Mouse (Mus musculus): ENCODE data around the gene Ftl1. TPM values are rescaled to one million over a fixed set of nuclear protein-coding genes. Genes with fewer than 3 reads are reported as not detected.
"Not testable (repeated sequence)": the region's sequence is repeated elsewhere in the genome, so short reads cannot be mapped to it uniquely, and the experiment has no call there.

Gene Ftl1
- polyA plus RNA-seq, 1 experiment from 2014 or later, result 4,654 TPM

DNA sequence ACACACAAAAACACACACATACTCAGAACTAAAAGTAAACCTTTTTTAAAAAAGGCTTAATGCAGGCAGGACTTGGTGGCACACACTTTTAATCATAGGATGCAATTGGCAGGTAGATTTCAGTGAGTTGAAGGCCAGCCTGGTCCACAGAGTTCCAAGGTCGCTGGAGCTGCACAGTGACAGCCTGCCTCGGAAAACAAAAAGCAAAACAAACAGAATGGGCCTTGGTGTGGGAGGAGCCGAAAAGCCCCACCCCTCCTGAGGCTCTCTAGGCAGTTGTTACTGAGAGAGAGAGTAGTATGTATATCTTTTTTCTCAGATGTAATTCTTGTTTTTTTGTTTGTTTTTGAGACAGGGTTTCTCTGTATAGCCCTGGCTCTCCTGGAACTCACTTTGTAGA is 31.6 kb upstream of the Ftl1 start:
- Histone ChIP-seq H3K4me2 (ENCODE audit: low read length) (0 out of 2 replicates have a peak overlapping the region, but pooled peaks have one; percentile 6), H3K4me1 (replicated peaks; ENCODE audit: control insufficient read depth, insufficient read depth, low read length) (peaks cover 15% of the 10 kb centered on the region), H3K36me3 (ENCODE audit: control insufficient read depth, insufficient read depth, low read length) (peaks cover 40% of the 10 kb centered on the region), H3K27ac (ENCODE audit: low read depth) (peak overlapping the region; percentile 27; the same call in 1 of the 2 replicates), H3K9me3 (ENCODE audit: control insufficient read depth, low read length) (no peaks in the 10 kb centered on the region), H3K4me3 (ENCODE audit: low read depth, low read length) (no peak overlapping the region), H3K27me3 (replicated peaks; ENCODE audit: control insufficient read depth, insufficient read depth, low read length) (no peaks in the 10 kb centered on the region), H3K9ac (ENCODE audit: low read length) (no peak overlapping the region)
- no peak for ATAC-seq (replicated peaks; ENCODE audit: low FRiP score, low TSS enrichment, low read depth)
- 24% methylated on average over 3 of the region's 3 CpGs for WGBS
- no peak for DNase-seq (ENCODE audit: low spot score)

DNA sequence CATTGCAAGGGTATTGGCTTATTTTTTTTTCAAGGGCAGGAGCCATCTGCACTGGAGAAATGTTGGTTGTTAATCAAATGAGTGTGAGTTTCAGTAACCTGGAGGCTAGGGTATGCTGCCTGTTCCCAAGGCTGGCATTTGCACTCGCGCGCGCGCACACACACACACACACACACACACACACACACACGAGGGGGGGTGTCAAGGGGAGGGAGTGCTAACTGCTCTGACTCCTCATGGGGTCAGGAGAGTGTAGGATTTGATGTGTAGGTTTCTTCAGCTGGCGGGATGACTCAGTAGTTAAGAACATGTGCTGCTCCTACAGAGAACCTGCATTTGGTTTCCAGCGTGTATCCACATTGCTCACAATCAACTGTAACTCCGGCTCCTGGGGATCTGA is 31.1 kb upstream of the Ftl1 start:
- WGBS, result 19% methylated on average over 9 of the region's 9 CpGs
- ATAC-seq (replicated peaks; ENCODE audit: low FRiP score, low TSS enrichment, low read depth), result no peak
- H3K4me3 ChIP-seq (ENCODE audit: low read depth, low read length), result no peak overlapping the region
- no peak for DNase-seq (ENCODE audit: low spot score)
- H3K9me3 ChIP-seq (ENCODE audit: control insufficient read depth, low read length), result no peaks in the 10 kb centered on the region
- H3K9ac ChIP-seq (ENCODE audit: low read length), result no peak overlapping the region
- 0 out of 2 replicates have a peak overlapping the region, but pooled peaks have one; percentile 6 for H3K4me2 ChIP-seq (ENCODE audit: low read length)
- no peaks in the 10 kb centered on the region for H3K27me3 ChIP-seq (replicated peaks; ENCODE audit: control insufficient read depth, insufficient read depth, low read length)
- H3K4me1 ChIP-seq (replicated peaks; ENCODE audit: control insufficient read depth, insufficient read depth, low read length), result peaks cover 15% of the 10 kb centered on the region
- H3K36me3 ChIP-seq (ENCODE audit: control insufficient read depth, insufficient read depth, low read length), result peaks cover 35% of the 10 kb centered on the region
- H3K27ac ChIP-seq (ENCODE audit: low read depth), result peak overlapping the region; percentile 27; the same call in 1 of the 2 replicates

DNA sequence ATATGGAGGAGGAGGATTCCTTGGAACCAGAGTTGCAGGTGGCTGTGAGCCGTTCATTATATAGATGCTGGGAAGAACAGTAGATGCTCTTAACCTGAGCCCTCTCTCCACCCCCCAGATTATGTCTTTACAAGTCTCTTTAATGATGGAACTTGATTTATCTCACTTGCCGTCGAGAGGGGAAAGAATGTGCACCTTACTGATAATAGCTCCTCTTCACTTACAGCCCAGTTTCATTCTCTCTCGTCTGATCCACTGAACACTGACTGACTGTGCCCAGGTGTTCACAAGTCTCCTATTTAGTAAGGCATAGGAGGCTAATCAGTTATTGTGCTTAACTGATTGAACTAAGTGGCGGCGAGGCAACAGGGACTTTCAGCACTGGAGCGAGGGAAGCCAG is 29.9 kb upstream of the Ftl1 start:
- Histone ChIP-seq H3K4me1 (replicated peaks; ENCODE audit: control insufficient read depth, insufficient read depth, low read length) (peaks cover 15% of the 10 kb centered on the region), H3K4me3 (ENCODE audit: low read depth, low read length) (no peak overlapping the region), H3K4me2 (ENCODE audit: low read length) (no peak overlapping the region), H3K9ac (ENCODE audit: low read length) (no peak overlapping the region), H3K27me3 (replicated peaks; ENCODE audit: control insufficient read depth, insufficient read depth, low read length) (no peaks in the 10 kb centered on the region), H3K9me3 (ENCODE audit: control insufficient read depth, low read length) (no peaks in the 10 kb centered on the region), H3K36me3 (ENCODE audit: control insufficient read depth, insufficient read depth, low read length) (peaks cover 23% of the 10 kb centered on the region), H3K27ac (ENCODE audit: low read depth) (no peak overlapping the region)
- DNase-seq (ENCODE audit: low spot score) (no peak), ATAC-seq (replicated peaks; ENCODE audit: low FRiP score, low TSS enrichment, low read depth) (no peak)
- 76% methylated on average over 7 of the region's 7 CpGs for WGBS

DNA sequence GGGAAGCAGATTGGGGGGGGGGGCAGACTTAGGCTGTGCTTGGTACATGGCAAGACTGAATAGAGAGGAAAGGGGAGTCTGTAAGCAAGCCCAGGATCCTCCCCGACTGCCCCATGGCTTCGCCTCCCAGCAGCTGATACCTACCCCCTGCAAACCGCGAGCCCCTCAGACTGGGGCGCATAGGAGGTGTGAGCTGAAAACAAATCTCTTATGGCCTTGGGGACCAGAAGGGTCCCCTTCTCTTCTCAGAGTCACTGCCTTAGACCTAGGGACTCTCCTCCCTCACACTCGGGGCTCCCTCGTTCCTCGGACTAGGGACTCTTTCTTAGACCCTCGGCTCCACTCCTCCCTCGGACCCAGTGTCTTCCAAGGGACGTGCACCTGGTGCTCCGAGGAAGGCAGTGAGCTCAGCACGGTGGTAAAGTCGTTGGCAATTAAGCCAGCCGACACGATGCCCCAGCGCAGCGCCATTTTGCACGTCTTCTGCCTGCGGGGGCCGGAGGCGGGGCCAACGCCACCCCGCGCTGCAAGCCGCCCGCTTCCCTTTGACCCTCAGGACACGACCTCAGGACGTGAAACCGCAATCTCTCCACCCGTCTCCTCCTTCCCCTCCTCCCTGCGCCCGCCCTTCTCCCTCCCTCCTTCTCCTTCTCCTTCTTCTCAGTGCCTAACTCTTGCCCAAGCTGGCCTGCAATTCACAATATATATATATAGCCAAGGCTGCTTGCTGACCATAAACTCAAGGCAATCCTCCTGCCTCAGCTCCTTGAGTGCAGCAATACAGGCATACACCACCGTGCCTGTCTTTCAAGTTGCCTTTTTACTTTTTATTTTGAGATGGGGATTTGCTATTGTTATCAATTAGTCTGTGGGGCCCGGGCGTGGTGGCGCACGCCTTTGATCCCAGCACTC is 28.9 kb upstream of the Ftl1 start, which contains the start of gene Dhdh:
Gene Dhdh, minus strand, starts transcription at position 513 of the 912 bp plus-strand sequence.
- 10% methylated on average over 38 of the region's 38 CpGs for WGBS
- ATAC-seq (replicated peaks; ENCODE audit: low FRiP score, low TSS enrichment, low read depth) (peak; percentile 58), DNase-seq (ENCODE audit: low spot score) (peak; percentile 71)
- Histone ChIP-seq H3K9me3 (ENCODE audit: control insufficient read depth, low read length) (no peaks in the 10 kb centered on the region), H3K27me3 (replicated peaks; ENCODE audit: control insufficient read depth, insufficient read depth, low read length) (no peaks in the 10 kb centered on the region), H3K4me3 (ENCODE audit: low read depth, low read length) (peak within 1 kb of the TSS; percentile 47), H3K27ac (ENCODE audit: low read depth) (peak within 1 kb of the TSS; percentile 49), H3K4me2 (ENCODE audit: low read length) (peak within 1 kb of the TSS; percentile 57), H3K9ac (ENCODE audit: low read length) (peak within 1 kb of the TSS; percentile 58), H3K36me3 (ENCODE audit: control insufficient read depth, insufficient read depth, low read length) (peaks cover 13% of the 10 kb centered on the region), H3K4me1 (replicated peaks; ENCODE audit: control insufficient read depth, insufficient read depth, low read length) (peaks cover 15% of the 10 kb centered on the region)

DNA sequence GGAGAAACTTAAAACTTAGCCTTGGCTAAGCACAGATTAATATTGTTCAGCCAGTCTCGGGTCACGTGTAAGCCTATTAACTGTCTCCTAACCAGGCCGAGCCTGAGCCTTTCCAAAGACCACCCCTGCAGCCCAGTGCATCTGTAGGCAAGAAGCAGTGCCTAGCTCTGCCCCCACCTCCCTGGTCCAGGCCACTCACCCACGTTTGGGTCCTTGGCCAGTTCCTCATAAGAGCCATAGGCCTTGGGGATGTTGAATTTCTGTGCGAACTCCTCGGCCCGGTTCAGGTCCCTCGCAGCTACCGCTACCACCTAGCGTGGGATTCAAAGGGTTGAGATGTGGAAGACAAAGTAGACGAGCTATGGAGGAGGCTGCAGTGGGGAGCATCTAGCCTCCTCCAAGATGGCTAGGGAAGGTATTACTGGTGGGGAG is 28.2 kb upstream of the Ftl1 start:
- Histone ChIP-seq H3K4me2 (ENCODE audit: low read length) (peak overlapping the region; percentile 57), H3K4me3 (ENCODE audit: low read depth, low read length) (peak overlapping the region; percentile 47), H3K9ac (ENCODE audit: low read length) (peak overlapping the region; percentile 58; the same call in 1 of the 2 replicates), H3K27me3 (replicated peaks; ENCODE audit: control insufficient read depth, insufficient read depth, low read length) (no peaks in the 10 kb centered on the region), H3K9me3 (ENCODE audit: control insufficient read depth, low read length) (no peaks in the 10 kb centered on the region), H3K4me1 (replicated peaks; ENCODE audit: control insufficient read depth, insufficient read depth, low read length) (peaks cover 15% of the 10 kb centered on the region), H3K27ac (ENCODE audit: low read depth) (peak overlapping the region; percentile 49), H3K36me3 (ENCODE audit: control insufficient read depth, insufficient read depth, low read length) (peaks cover 6% of the 10 kb centered on the region; the same call in 1 of the 2 replicates)
- WGBS, result 29% methylated on average over 11 of the region's 11 CpGs
- peak; percentile 68 for DNase-seq (ENCODE audit: low spot score)
- ATAC-seq (replicated peaks; ENCODE audit: low FRiP score, low TSS enrichment, low read depth), result peak; percentile 5; the same call in 1 of the 2 replicates

DNA sequence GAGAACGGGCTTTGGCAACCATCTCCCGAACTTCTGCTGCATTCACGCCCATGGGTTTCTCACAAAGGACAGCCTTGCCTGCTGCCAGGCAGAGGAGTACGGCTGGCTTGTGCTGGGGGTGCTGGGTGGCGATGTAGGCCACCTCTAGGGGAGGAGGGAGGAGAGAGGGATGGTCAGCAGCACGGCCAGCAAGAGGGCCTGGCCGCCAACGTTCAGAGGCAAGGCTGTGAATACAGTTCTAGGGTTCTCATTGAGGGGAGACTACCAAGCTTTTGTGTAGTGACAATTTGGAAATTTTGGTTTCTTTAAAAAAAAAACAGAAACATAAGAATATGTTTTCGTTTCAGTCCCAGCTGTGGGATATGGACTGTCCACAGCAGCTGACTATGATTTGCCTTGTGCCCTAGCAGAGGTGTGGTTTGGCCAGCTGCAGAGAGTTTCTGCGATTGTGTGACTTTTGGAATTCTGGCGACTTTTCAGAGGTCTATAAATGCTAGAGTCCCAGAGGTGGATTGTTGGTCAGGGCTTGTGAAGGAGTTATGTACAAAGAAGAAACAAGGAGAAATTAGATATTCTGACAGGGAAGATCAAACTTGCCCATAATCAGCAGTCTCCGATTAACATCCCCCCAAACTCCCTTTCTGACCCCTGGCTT is 27.2 kb upstream of the Ftl1 start, which contains the start of gene Gm45808:
Gene Gm45808, minus strand, starts transcription at position 51 of the 655 bp plus-strand sequence.
- Histone ChIP-seq H3K27ac (ENCODE audit: low read depth) (peak within 1 kb of the TSS; percentile 49; the same call in 1 of the 2 replicates), H3K4me1 (replicated peaks; ENCODE audit: control insufficient read depth, insufficient read depth, low read length) (peaks cover 15% of the 10 kb centered on the region), H3K36me3 (ENCODE audit: control insufficient read depth, insufficient read depth, low read length) (no peaks in the 10 kb centered on the region), H3K27me3 (replicated peaks; ENCODE audit: control insufficient read depth, insufficient read depth, low read length) (no peaks in the 10 kb centered on the region), H3K4me2 (ENCODE audit: low read length) (no peak within 1 kb of the TSS), H3K4me3 (ENCODE audit: low read depth, low read length) (no peak within 1 kb of the TSS), H3K9ac (ENCODE audit: low read length) (no peak within 1 kb of the TSS), H3K9me3 (ENCODE audit: control insufficient read depth, low read length) (no peaks in the 10 kb centered on the region)
- WGBS, result 83% methylated on average over 12 of the region's 12 CpGs
- no peak for DNase-seq (ENCODE audit: low spot score)
- no peak for ATAC-seq (replicated peaks; ENCODE audit: low FRiP score, low TSS enrichment, low read depth)

DNA sequence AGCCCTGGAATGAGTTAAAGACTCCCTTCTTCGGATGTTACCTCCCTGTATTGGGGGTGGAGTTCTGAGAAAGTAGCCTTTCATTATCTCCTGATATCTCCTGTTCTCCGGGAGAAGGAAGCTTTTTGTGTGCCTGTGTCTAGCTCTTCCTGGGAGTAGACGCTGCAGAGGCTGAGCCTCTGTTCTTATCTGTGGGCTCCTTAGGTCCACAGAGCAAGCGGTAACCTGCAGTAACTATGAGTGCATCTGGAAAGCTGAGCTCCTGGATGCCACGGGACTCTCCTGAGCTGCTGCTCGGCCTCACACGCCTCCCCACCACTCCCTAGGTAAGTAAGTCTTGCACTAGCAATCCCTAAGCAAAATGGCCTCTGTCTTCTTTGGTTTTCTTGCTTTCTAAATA is 26.5 kb upstream of the Ftl1 start:
- DNase-seq (ENCODE audit: low spot score) (no peak), ATAC-seq (replicated peaks; ENCODE audit: low FRiP score, low TSS enrichment, low read depth) (no peak)
- Histone ChIP-seq H3K4me3 (ENCODE audit: low read depth, low read length) (no peak overlapping the region), H3K4me2 (ENCODE audit: low read length) (no peak overlapping the region), H3K36me3 (ENCODE audit: control insufficient read depth, insufficient read depth, low read length) (no peaks in the 10 kb centered on the region), H3K27me3 (replicated peaks; ENCODE audit: control insufficient read depth, insufficient read depth, low read length) (no peaks in the 10 kb centered on the region), H3K9ac (ENCODE audit: low read length) (no peak overlapping the region), H3K27ac (ENCODE audit: low read depth) (no peak overlapping the region), H3K4me1 (replicated peaks; ENCODE audit: control insufficient read depth, insufficient read depth, low read length) (peaks cover 13% of the 10 kb centered on the region), H3K9me3 (ENCODE audit: control insufficient read depth, low read length) (no peaks in the 10 kb centered on the region)
- 62% methylated on average over 7 of the region's 7 CpGs for whole genome bisulfite sequencing

DNA sequence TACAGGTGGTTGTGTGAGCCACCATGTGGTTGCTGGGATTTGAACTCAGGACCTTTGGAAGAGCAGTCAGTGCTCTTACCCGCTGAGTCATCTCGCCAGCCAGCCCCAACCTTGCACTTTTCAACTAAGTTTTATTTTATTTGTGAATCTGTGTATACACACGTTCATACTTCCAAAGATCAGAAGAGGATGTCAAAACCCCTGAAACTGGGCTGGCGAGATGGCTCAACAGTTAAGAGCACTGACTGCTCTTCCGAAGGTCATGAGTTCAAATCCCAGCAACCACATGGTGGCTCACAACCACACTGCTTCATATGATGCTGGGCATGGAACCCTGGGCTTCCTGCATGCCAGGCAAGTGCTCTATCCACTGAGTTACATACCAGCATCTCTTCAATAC is 25.3 kb upstream of the Ftl1 start:
- not testable (repeated sequence) for H3K4me1 ChIP-seq (replicated peaks; ENCODE audit: control insufficient read depth, insufficient read depth, low read length); DNase-seq (ENCODE audit: low spot score); ATAC-seq (replicated peaks; ENCODE audit: low FRiP score, low TSS enrichment, low read depth); H3K4me2 ChIP-seq (ENCODE audit: low read length); H3K9ac ChIP-seq (ENCODE audit: low read length); H3K27ac ChIP-seq (ENCODE audit: low read depth); H3K36me3 ChIP-seq (ENCODE audit: control insufficient read depth, insufficient read depth, low read length); H3K9me3 ChIP-seq (ENCODE audit: control insufficient read depth, low read length); H3K27me3 ChIP-seq (replicated peaks; ENCODE audit: control insufficient read depth, insufficient read depth, low read length); H3K4me3 ChIP-seq (ENCODE audit: low read depth, low read length)
- 94% methylated on average over 5 of the region's 5 CpGs for WGBS
